Mouse (Mus musculus): ENCODE results near the gene Fam173b.

The Fam173b gene

GRCm38 (mm10) chr15:31632478-31632877 is 30.8 kb downstream of the Fam173b start:
- no peak for DNase-seq (ENCODE audit: extremely low spot score, low spot score)

GRCm38 (mm10) chr15:31634582-31634981 is 32.9 kb downstream of the Fam173b start:
- DNase-seq (ENCODE audit: extremely low spot score, low spot score) = no peak

- DNase-seq (ENCODE audit: extremely low spot score, low spot score) = no peak
Observed at GRCm38 (mm10) chr15:31636091-31636595, 34.5 kb downstream of the Fam173b start.

- DNase-seq (ENCODE audit: extremely low spot score, low spot score) = no peak
Observed at GRCm38 (mm10) chr15:31647225-31647624, 45.6 kb downstream of the Fam173b start.

GRCm38 (mm10) chr15:31647851-31648569 is 46.4 kb downstream of the Fam173b start:
- no peak for DNase-seq (ENCODE audit: extremely low spot score, low spot score)

- DNase-seq (ENCODE audit: extremely low spot score, low spot score) = no peak
Observed at GRCm38 (mm10) chr15:31649691-31650090, 48.0 kb downstream of the Fam173b start.

- DNase-seq (ENCODE audit: extremely low spot score, low spot score) = no peak
Observed at GRCm38 (mm10) chr15:31650821-31651220, 49.2 kb downstream of the Fam173b start.

GRCm38 (mm10) chr15:31660133-31660795 is 58.6 kb downstream of the Fam173b start:
- DNase-seq (ENCODE audit: extremely low spot score, low spot score) = no peak

GRCm38 (mm10) chr15:31660844-31661243 is 59.2 kb downstream of the Fam173b start:
- no peak for DNase-seq (ENCODE audit: extremely low spot score, low spot score)

GRCm38 (mm10) chr15:31661802-31662201 is 60.1 kb downstream of the Fam173b start:
- DNase-seq (ENCODE audit: extremely low spot score, low spot score) = no peak

GRCm38 (mm10) chr15:31663074-31663473 is 61.4 kb downstream of the Fam173b start:
- DNase-seq (ENCODE audit: extremely low spot score, low spot score) = no peak

Measured in neural tube, embryonic 10.5 days (tissue).